Mouse (Mus musculus): ENCODE results near the gene Postn.

DNA sequence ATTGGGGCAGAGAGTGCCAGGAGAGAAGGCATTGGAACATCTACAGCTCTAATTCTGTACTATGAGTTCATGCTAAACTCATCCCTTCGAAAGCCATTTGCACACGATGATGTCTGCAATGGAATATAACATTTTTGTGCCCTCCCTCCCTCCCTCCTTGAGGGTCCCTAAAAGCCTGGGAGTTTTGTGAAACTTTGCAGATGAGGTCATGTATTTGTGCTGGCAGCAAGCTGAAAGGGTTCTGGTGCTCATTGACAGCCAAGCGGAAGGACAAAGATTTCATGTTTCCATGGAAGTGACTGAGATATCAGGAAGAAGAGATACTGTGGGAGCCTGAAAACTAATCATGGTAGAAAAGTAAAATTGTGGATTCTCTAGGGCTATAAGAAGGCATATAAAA is 50.1 kb downstream of the Postn start:
- TF ChIP-seq CTCF (IDR thresholded peaks at IDR 0.05; ENCODE audit: control insufficient read depth, insufficient read depth, low read length) (no peak), POLR2A (IDR thresholded peaks at IDR 0.05; ENCODE audit: borderline replicate concordance, control insufficient read depth, low read depth, low read length) (no peak)

All from bone marrow, adult 2 months (tissue).